Mouse (Mus musculus) forebrain, embryonic 11.5 days (tissue): Measurements from ENCODE around the gene Ywhae. TPM values are rescaled to one million over a fixed set of nuclear protein-coding genes. Genes with fewer than 3 reads are reported as not detected.

Source experiments
- ATAC-seq: fragments of 200-750 bp; cut with Nextera tagmentation; replicated peaks from 2 replicates; pipeline ENCODE4 v1.8.0; 2017; ENCODE audit warnings: moderate TSS enrichment; ENCODE audit not compliant: low FRiP score
- DNase-seq: peaks from one replicate; pipeline ENCODE4 v3.0.0-alpha.2; 2017; ENCODE audit warnings: low spot score
- H3K27ac ChIP-seq: fragments of 300-500 bp; sonication (generic); 2 replicates; pipeline ENCODE4 v1.5.1; 2014; ENCODE audit warnings: low read depth, low read length
- H3K27me3 ChIP-seq: fragments of 300-500 bp; sonication (generic); 2 replicates; pipeline ENCODE4 v1.6.1; 2014; ENCODE audit warnings: mild to moderate bottlenecking, low read length, mixed read lengths; ENCODE audit not compliant: control insufficient read depth, insufficient read depth
- H3K36me3 ChIP-seq: fragments of 300-500 bp; sonication (generic); 2 replicates; pipeline ENCODE4 v1.6.1; 2014; ENCODE audit warnings: mild to moderate bottlenecking, low read length, moderate library complexity, mixed read lengths; ENCODE audit not compliant: control insufficient read depth, insufficient read depth
- H3K4me1 ChIP-seq: fragments of 300-500 bp; sonication (generic); replicated peaks from 2 replicates; pipeline ENCODE4 v1.6.1; 2014; ENCODE audit warnings: low read length, mixed read lengths; ENCODE audit not compliant: control insufficient read depth, insufficient read depth
- H3K4me2 ChIP-seq: fragments of 300-500 bp; sonication (generic); 2 replicates; pipeline ENCODE4 v1.6.1; 2014; ENCODE audit warnings: low read depth, mild to moderate bottlenecking, low read length, moderate library complexity, mixed read lengths; ENCODE audit not compliant: severe bottlenecking
- H3K4me3 ChIP-seq: fragments of 300-500 bp; sonication (generic); 2 replicates; pipeline ENCODE4 v1.5.1; 2014; ENCODE audit warnings: low read depth, low read length
- H3K9ac ChIP-seq: fragments of 300-500 bp; sonication (generic); 2 replicates; pipeline ENCODE4 v1.6.1; 2014; ENCODE audit warnings: low read length
- H3K9me3 ChIP-seq: fragments of 300-500 bp; sonication (generic); 2 replicates; pipeline ENCODE4 v1.6.1; 2016; ENCODE audit warnings: low read length, mixed read lengths; ENCODE audit not compliant: control insufficient read depth
- WGBS: fragments of 180-500 bp; shearing (Covaris S2); extraction: QIAGEN DNeasy Blood & Tissue Kit; methylation state at CpG from one replicate; pipeline ENCODE4 v1.1.7; 2014; 5-methylcytosine and 5-hydroxymethylcytosine counted together
- polyA plus RNA-seq: library from polyadenylated mRNA; unstranded; fragments of >200 nt; fragmentation: Nextera tagmentation; extraction: Ambion mirVana; gene quantifications from 2 replicates; pipeline ENCODE4 v1.2.1, GENCODE M21; 2014

Ywhae gene
- polyA plus RNA-seq, 1 experiment from 2014 or later, result 1,571 TPM

GRCm38 (mm10) chr11:75744761-75745160 is 12.1 kb downstream of the Ywhae start:
- no peaks in the 10 kb centered on the region for H3K9me3 ChIP-seq
- H3K9ac ChIP-seq, result no peak overlapping the region
- 99% methylated on average over 3 of the region's 3 CpGs for WGBS
- no peak overlapping the region for H3K4me3 ChIP-seq
- ATAC-seq (no peak), DNase-seq (no peak)
- no peaks in the 10 kb centered on the region; the same call in 1 of the 2 replicates for H3K36me3 ChIP-seq
- no peaks in the 10 kb centered on the region for H3K4me1 ChIP-seq
- no peak overlapping the region for H3K4me2 ChIP-seq
- H3K27me3 ChIP-seq, result no peaks in the 10 kb centered on the region
- no peak overlapping the region for H3K27ac ChIP-seq

DNA sequence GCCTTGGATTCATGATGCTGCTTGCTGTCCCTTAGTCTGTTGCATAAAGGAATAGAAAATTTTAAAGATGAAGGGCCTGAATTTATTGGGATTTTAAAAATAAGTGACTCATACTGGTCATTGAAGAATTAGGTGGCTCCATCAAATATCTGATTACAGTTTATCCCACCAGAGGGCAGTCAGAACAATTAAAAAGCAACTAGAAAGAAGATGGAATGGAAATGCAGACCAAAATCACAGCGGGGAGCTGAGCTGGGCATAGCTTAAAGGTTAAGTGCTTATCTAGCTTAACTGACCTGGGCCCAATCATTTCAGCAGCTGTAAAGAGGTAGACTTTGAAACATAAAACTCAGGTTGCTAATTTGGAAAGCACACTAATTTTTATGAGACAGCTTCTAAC is 17.9 kb downstream of the Ywhae start:
- ATAC-seq (no peak), DNase-seq (no peak)
- Histone ChIP-seq H3K27ac (no peak overlapping the region), H3K4me1 (no peaks in the 10 kb centered on the region), H3K4me2 (no peak overlapping the region), H3K27me3 (no peaks in the 10 kb centered on the region), H3K9me3 (no peaks in the 10 kb centered on the region), H3K9ac (no peak overlapping the region), H3K36me3 (no peaks in the 10 kb centered on the region; the same call in 1 of the 2 replicates), H3K4me3 (no peak overlapping the region)
- WGBS, result 84% methylated on average over 1 of the region's 1 CpGs

GRCm38 (mm10) chr11:75751082-75751481 is 18.4 kb downstream of the Ywhae start:
- no peak overlapping the region for H3K4me2 ChIP-seq
- no peaks in the 10 kb centered on the region for H3K9me3 ChIP-seq
- H3K36me3 ChIP-seq, result peaks cover under 1% of the 10 kb centered on the region; the same call in 1 of the 2 replicates
- H3K4me1 ChIP-seq, result no peaks in the 10 kb centered on the region
- H3K9ac ChIP-seq, result no peak overlapping the region
- ATAC-seq (no peak), DNase-seq (no peak)
- H3K27ac ChIP-seq, result no peak overlapping the region
- H3K27me3 ChIP-seq, result no peaks in the 10 kb centered on the region
- H3K4me3 ChIP-seq, result no peak overlapping the region
- WGBS, result 88% methylated on average over 4 of the region's 4 CpGs

- no peaks in the 10 kb centered on the region for H3K4me1 ChIP-seq
- no peak overlapping the region for H3K4me3 ChIP-seq
- ATAC-seq, result no peak
- H3K27me3 ChIP-seq, result no peaks in the 10 kb centered on the region
- no peak overlapping the region for H3K27ac ChIP-seq
- H3K9ac ChIP-seq, result no peak overlapping the region
- no peak for DNase-seq
- peaks cover 20% of the 10 kb centered on the region for H3K36me3 ChIP-seq
- WGBS, result 93% methylated on average over 8 of the region's 8 CpGs
- H3K4me2 ChIP-seq, result no peak overlapping the region
- no peaks in the 10 kb centered on the region for H3K9me3 ChIP-seq
Measured at GRCm38 (mm10) chr11:75756687-75757086, 24.0 kb downstream of the Ywhae start.

DNA sequence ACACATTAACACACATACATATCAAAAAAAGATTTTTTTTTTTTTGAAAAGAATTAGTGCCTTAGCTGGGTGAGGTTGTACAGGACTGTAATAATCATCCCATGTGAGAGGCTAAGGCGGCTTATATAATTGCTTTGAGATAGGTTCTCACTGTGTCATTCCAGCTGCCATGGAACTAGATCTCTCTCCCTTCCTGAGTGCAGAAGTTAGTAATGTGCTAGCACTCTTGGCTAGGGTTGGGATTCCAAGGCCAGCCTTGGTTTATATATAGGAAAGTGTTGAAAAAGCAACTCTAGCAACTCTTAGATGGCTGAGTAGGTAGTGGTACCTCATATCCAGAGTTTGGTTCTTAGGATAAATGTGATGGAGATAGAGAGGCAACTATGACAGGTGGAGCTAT is 25.9 kb downstream of the Ywhae start:
- Histone ChIP-seq H3K27ac (no peak overlapping the region), H3K4me3 (no peak overlapping the region), H3K27me3 (no peaks in the 10 kb centered on the region), H3K36me3 (peaks cover 20% of the 10 kb centered on the region), H3K4me1 (no peaks in the 10 kb centered on the region), H3K4me2 (no peak overlapping the region), H3K9me3 (no peaks in the 10 kb centered on the region), H3K9ac (no peak overlapping the region)
- WGBS, result 97% methylated on average over 1 of the region's 1 CpGs
- DNase-seq, result no peak
- ATAC-seq, result no peak

GRCm38 (mm10) chr11:75760785-75761184 is 28.1 kb downstream of the Ywhae start:
- ATAC-seq, result no peak
- WGBS, result 96% methylated on average over 5 of the region's 5 CpGs
- H3K27me3 ChIP-seq, result no peaks in the 10 kb centered on the region
- no peak for DNase-seq
- H3K36me3 ChIP-seq, result peaks cover 23% of the 10 kb centered on the region
- H3K9me3 ChIP-seq, result no peaks in the 10 kb centered on the region
- H3K4me3 ChIP-seq, result no peak overlapping the region
- H3K9ac ChIP-seq, result no peak overlapping the region
- no peaks in the 10 kb centered on the region for H3K4me1 ChIP-seq
- H3K4me2 ChIP-seq, result no peak overlapping the region
- no peak overlapping the region for H3K27ac ChIP-seq

GRCm38 (mm10) chr11:75762708-75763107 is 30.0 kb downstream of the Ywhae start:
- Histone ChIP-seq H3K36me3 (peaks cover 16% of the 10 kb centered on the region), H3K27ac (no peak overlapping the region), H3K9ac (no peak overlapping the region), H3K4me2 (no peak overlapping the region), H3K27me3 (no peaks in the 10 kb centered on the region), H3K4me3 (no peak overlapping the region), H3K4me1 (no peaks in the 10 kb centered on the region), H3K9me3 (no peaks in the 10 kb centered on the region)
- ATAC-seq, result no peak
- DNase-seq, result no peak
- WGBS, result 84% methylated on average over 2 of the region's 2 CpGs

DNA sequence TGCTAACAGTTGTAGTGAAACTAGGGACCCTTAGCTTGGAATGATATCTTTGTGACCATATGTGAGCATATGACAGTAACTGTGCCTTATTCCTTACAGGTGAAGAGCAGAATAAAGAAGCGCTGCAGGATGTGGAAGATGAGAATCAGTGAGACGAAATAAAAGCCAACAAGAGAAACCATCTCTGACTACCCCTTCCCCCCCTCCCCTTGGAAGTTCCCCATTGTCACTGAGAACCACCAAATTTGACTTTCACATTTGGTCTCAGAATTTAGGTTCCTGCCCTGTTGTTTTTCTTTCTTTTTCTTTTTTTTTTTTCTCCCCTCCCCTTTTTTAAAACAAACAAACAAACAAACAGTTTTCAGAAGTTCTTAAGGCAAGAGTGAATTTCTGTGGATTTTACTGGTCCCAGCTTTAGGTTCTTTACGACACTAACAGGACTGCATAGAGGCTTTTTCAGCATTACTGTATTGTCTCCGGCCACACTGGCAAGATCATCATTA is 31.9 kb downstream of the Ywhae start:
- no peak for ATAC-seq
- H3K9ac ChIP-seq, result no peak overlapping the region
- peaks cover 6% of the 10 kb centered on the region; the same call in 1 of the 2 replicates for H3K36me3 ChIP-seq
- WGBS, result 88% methylated on average over 4 of the region's 4 CpGs
- H3K9me3 ChIP-seq, result no peaks in the 10 kb centered on the region
- H3K4me3 ChIP-seq, result no peak overlapping the region
- H3K27ac ChIP-seq, result no peak overlapping the region
- DNase-seq, result no peak
- no peaks in the 10 kb centered on the region for H3K27me3 ChIP-seq
- no peak overlapping the region for H3K4me2 ChIP-seq
- no peaks in the 10 kb centered on the region for H3K4me1 ChIP-seq

DNA sequence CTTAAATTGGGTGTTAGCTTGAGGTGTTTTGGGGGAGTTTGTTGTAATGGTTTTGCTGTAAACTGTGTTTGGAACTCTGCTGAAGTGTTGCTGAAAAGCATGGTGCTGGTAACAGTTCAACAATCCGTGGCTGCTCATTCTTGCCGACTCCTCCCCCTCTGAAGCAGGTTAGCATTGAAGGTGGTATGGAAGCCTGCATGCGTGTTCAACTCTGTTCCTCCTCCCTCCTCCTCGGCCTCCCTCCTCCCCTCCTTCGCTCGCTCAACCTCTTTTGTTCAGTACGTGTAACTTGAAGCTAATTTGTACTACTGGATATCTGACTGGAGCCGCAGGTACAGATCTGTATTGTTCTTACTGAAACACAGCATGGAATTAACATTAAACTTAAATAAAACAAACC is 32.5 kb downstream of the Ywhae start:
- H3K4me2 ChIP-seq, result no peak overlapping the region
- H3K27ac ChIP-seq, result no peak overlapping the region
- no peak for ATAC-seq
- no peak overlapping the region for H3K9ac ChIP-seq
- H3K9me3 ChIP-seq, result no peaks in the 10 kb centered on the region
- no peaks in the 10 kb centered on the region for H3K27me3 ChIP-seq
- 85% methylated on average over 8 of the region's 8 CpGs for WGBS
- DNase-seq, result no peak
- no peak overlapping the region for H3K4me3 ChIP-seq
- H3K4me1 ChIP-seq, result no peaks in the 10 kb centered on the region
- peaks cover 6% of the 10 kb centered on the region; the same call in 1 of the 2 replicates for H3K36me3 ChIP-seq
